12 mouse cellular contexts compared by ENCODE assay signal in genomic region chr1:161767101-161767524, GRCm38 (mm10). TPM values are rescaled to one million over a fixed set of nuclear protein-coding genes. Genes with fewer than 3 reads are reported as not detected.
DNase-seq lines count a peak whose midpoint lies in the region; ATAC-seq and TF ChIP-seq lines count a peak whose summit lies in the region.
"Had no signal": no experiment of that assay in that cellular context is flagged by ENCODE, and none has a peak within 500 bp of the region (broad histone marks: within the 10 kb centered on the region; RNA-seq: fewer than 3 reads in every experiment).

No protein-coding gene starts in this region.

- no peaks in the 10 kb centered on the region for H3K27me3 ChIP-seq in limb, embryonic 10.5 days (ENCODE audit: low read depth, poor library complexity, severe bottlenecking)
- H3K27me3 ChIP-seq: embryonic facial prominence, embryonic 12.5 days; midbrain, embryonic 15.5 days had no signal

- H3K27ac ChIP-seq in gastrocnemius, adult 2 months, result no peak overlapping the region
- no peak overlapping the region for H3K27ac ChIP-seq in limb, embryonic 10.5 days
- H3K27ac ChIP-seq: embryonic facial prominence, embryonic 12.5 days; hindbrain, embryonic 14.5 days; midbrain, embryonic 15.5 days had no signal

- DNase-seq in gastrocnemius, adult 2 months, result no peak
- no peak for DNase-seq in gastrocnemius, postnatal 25 days
- DNase-seq in CD4-positive helper T cell, adult 2 months (ENCODE audit: low read depth, low spot score), result peak; percentile 88
- DNase-seq in limb, embryonic 10.5 days (ENCODE audit: low spot score), result no peak
- no peak for DNase-seq in gastrocnemius, adult 18-20 months (ENCODE audit: low spot score)
- DNase-seq in adrenal gland, postnatal 10 days, result no peak
- DNase-seq: right cerebral cortex, adult 18-20 months had no signal

- WGBS in limb, embryonic 10.5 days, result 65% methylated on average over 12 of the region's 12 CpGs

- ATAC-seq in granulocyte monocyte progenitor cell, adult 5-6 weeks (replicated peaks; ENCODE audit: poor library complexity, severe bottlenecking), result peak; percentile 91
- ATAC-seq in megakaryocyte-erythroid progenitor cell, adult 5-6 weeks (replicated peaks; ENCODE audit: low FRiP score, low TSS enrichment, poor library complexity, severe bottlenecking), result peak; percentile 76
- ATAC-seq: midbrain, embryonic 15.5 days had no signal

- H3K4me1 ChIP-seq in limb, embryonic 10.5 days, result no peaks in the 10 kb centered on the region
- H3K4me1 ChIP-seq: embryonic facial prominence, embryonic 12.5 days; midbrain, embryonic 15.5 days had no signal

- intact Hi-C loops in gastrocnemius, adult 2 months (cut with DNase I), result no loop called here

- peak overlapping the region; percentile 23 for H3K4me3 ChIP-seq in gastrocnemius, adult 2 months
- H3K4me3 ChIP-seq in limb, embryonic 10.5 days, result no peak overlapping the region
- H3K4me3 ChIP-seq: embryonic facial prominence, embryonic 12.5 days; midbrain, embryonic 15.5 days had no signal

- H3K36me3 ChIP-seq in limb, embryonic 10.5 days, result no peaks in the 10 kb centered on the region
- H3K36me3 ChIP-seq: embryonic facial prominence, embryonic 12.5 days; midbrain, embryonic 15.5 days had no signal

- no peaks in the 10 kb centered on the region for H3K9me3 ChIP-seq in limb, embryonic 10.5 days (replicated peaks)
- H3K9me3 ChIP-seq: embryonic facial prominence, embryonic 12.5 days; midbrain, embryonic 15.5 days had no signal

- TF ChIP-seq CTCF in gastrocnemius, adult 2 months (IDR thresholded peaks at IDR 0.05), result no peak

RNA-seq across cellular contexts. Expression of gene Fasl, which starts 21.2 kb away (rescaled TPM):
- not detected for total RNA-seq in gastrocnemius, adult 2 months (2021)
- total RNA-seq in gastrocnemius, postnatal 25 days (2021), result not detected
- not detected in 2 replicates for total RNA-seq in granulocyte monocyte progenitor cell, adult 5-6 weeks (2014; fragmentation: Nextera tagmentation)
- total RNA-seq in granulocyte monocyte progenitor cell, adult 5-6 weeks (2017), result not detected in 2 replicates
- total RNA-seq in megakaryocyte-erythroid progenitor cell, adult 5-6 weeks (2014; fragmentation: Nextera tagmentation), result not detected in 2 replicates
- total RNA-seq in megakaryocyte-erythroid progenitor cell, adult 5-6 weeks (2017), result 3.2 TPM in 1 of 2 replicates, not detected in the other
- polyA plus RNA-seq in limb, embryonic 10.5 days (2016; fragmentation: Nextera tagmentation; extraction: Ambion mirVana), result not detected in 2 replicates
- not detected for total RNA-seq in gastrocnemius, adult 18-20 months (2021)
- not detected for total RNA-seq in adrenal gland, postnatal 10 days (2021)
- polyA plus RNA-seq: embryonic facial prominence, embryonic 12.5 days; hindbrain, embryonic 14.5 days had no signal
